Mouse (Mus musculus): ENCODE measurements around the gene Mrgprx1. TPM values are rescaled to one million over a fixed set of nuclear protein-coding genes. Genes with fewer than 3 reads are reported as not detected.

Mrgprx1 gene
- polyA plus RNA-seq (2017; shearing (Covaris generic)) = not detected

GRCm38 (mm10) chr7:48027497-48027896, at the start of gene Mrgprx1:
Mrgprx1 (minus strand) TSS chr7:48027597.

GRCm38 (mm10) chr7:47981995-47982394, 45.4 kb downstream of the Mrgprx1 start, which contains the start of gene Mrgpra4:
Mrgpra4 (minus strand) TSS chr7:47982095.

Other genes starting within 250 kb of the Mrgprx1 start
- gene Mrgpra4, start 45.5 kb downstream of the Mrgprx1 start, polyA plus RNA-seq (2017; shearing (Covaris generic)) = not detected
- not detected for gene Mrgprb5, start 141.4 kb upstream of the Mrgprx1 start, polyA plus RNA-seq (2017; shearing (Covaris generic))
- gene Mrgprb4, start 171.7 kb upstream of the Mrgprx1 start, polyA plus RNA-seq (2017; shearing (Covaris generic)) = not detected